Mouse (Mus musculus) lung, adult 2 months (tissue): ENCODE measurements at regions not wholly inside any gene's neighbourhood (a gene's known extent, or its start where the extent isn't known, plus 50 kb on each side); places are given as distances from the start of the nearest gene placed in this dataset.

ENCODE experiments used
- DNase-seq: peaks from one replicate; pipeline ENCODE4 v3.0.0; 2022
- H3K4me1 ChIP-seq: fragments of 200-500 bp; 2 replicates; pipeline ENCODE4 v1.6.1; 2011; ENCODE audit warnings: low read length; ENCODE audit not compliant: control insufficient read depth, insufficient read depth
- H3K4me3 ChIP-seq: fragments of 200-500 bp; replicated peaks from 2 replicates; pipeline ENCODE3; 2011; ENCODE audit warnings: low read depth, mild to moderate bottlenecking, control low read depth, low read length; ENCODE audit errors: extremely low read depth
- CTCF ChIP-seq: fragments of 200-500 bp; IDR thresholded peaks from 2 replicates; pipeline ENCODE4 v1.5.1; 2011; ENCODE audit warnings: mild to moderate bottlenecking, low read length, control low read depth; ENCODE audit not compliant: insufficient read depth
- POLR2A ChIP-seq: fragments of 200-500 bp; IDR thresholded peaks from 2 replicates; pipeline ENCODE4 v1.6.1; 2011; ENCODE audit warnings: low read depth, mild to moderate bottlenecking, control low read depth, low read length, borderline replicate concordance; ENCODE audit errors: extremely low read depth
- WGBS: fragments of 180-500 bp; shearing (Covaris S2); methylation state at CpG from one replicate; pipeline ENCODE4 v1.1.7; 2018; 5-methylcytosine and 5-hydroxymethylcytosine counted together

GRCm38 (mm10) chr9:31971801-31972628 is 58.8 kb upstream of the Barx2 start:
- DNase-seq = peak; percentile 41
- 14% methylated on average over 7 of the region's 7 CpGs for WGBS
- Histone ChIP-seq H3K4me1 (peaks cover 5% of the 10 kb centered on the region), H3K4me3 (no peak overlapping the region)
- TF ChIP-seq POLR2A (no peak), CTCF (peak; percentile 83)

- 65% methylated on average over 6 of the region's 6 CpGs for WGBS
- no peak overlapping the region for H3K4me3 ChIP-seq
- TF ChIP-seq CTCF = no peak
- TF ChIP-seq POLR2A = no peak
Measured at GRCm38 (mm10) chr9:31972629-31972993, 59.3 kb upstream of the Barx2 start.

DNA sequence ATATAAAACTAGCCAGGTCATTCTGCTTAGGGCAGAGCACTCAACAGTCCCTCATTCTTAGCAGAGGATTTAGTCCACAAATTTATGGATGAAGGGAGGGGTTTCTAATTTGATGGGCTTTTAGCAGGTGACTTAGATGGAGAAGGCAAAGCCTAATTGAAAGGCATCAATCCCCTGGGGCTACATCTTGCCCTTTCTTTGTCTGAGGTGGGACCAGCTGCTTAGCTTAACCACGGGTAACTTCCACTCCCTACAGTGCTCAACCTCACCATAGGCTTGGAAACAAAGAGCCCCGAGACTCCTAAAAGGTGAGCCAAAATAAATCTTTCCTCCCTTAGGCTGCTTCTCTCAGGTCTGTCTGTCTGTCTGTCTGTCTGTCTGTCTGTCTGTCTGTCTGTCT is 62.9 kb upstream of the Barx2 start:
- 71% methylated on average over 2 of the region's 2 CpGs for WGBS
- DNase-seq = no peak
- no peak for TF ChIP-seq CTCF
- TF ChIP-seq POLR2A = no peak
- Histone ChIP-seq H3K4me3 (no peak overlapping the region), H3K4me1 (peaks cover 5% of the 10 kb centered on the region)

More at GRCm38 (mm10) chr9:31972629-31972993, 59.3 kb upstream of the Barx2 start:
- no peak for DNase-seq
- peaks cover 5% of the 10 kb centered on the region for H3K4me1 ChIP-seq

DNA sequence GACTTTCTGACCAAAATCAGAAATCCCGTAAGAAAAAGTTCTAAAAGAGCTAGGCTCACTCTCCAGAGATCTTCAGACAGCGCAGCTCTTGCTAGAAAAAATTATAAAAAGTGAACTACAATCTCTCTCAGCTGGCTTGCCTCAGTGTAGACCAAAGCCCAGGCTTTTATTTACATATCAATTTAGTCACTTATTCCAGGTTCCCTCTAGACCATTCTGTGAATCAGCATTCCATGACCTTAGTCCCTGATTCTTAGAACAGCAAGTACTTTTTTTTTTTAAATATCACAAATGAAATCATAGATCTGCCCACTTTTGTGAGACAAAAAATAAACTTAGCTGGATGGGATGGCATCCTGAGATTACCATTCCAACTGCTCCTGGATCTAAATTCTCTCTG is 64.8 kb upstream of the Barx2 start:
- WGBS = 96% methylated on average over 2 of the region's 2 CpGs
- TF ChIP-seq CTCF (no peak), POLR2A (no peak)
- Histone ChIP-seq H3K4me3 (no peak overlapping the region), H3K4me1 (no peaks in the 10 kb centered on the region)
- no peak for DNase-seq

DNA sequence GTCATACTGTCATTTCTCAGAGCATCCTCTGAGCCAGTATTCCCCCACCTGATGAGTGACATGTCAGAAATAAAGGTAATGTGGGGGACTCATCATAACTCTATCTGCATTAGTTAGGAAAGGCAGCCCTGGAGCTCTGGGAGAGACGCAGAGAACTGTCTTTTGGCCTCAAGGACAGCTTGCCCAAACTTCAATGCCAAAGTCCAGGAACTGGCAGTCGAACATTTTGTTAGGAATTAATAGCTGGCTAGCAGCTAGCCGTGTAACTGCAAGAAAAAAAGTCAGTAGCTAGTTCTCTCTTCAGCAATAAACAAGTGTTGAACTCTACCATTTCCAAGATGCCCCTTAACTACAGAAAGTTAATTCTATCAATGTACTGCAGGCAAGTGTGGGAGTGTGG is 65.9 kb upstream of the Barx2 start:
- H3K4me3 ChIP-seq = no peak overlapping the region
- TF ChIP-seq POLR2A = no peak
- TF ChIP-seq CTCF = no peak
- DNase-seq = no peak
- H3K4me1 ChIP-seq = no peaks in the 10 kb centered on the region
- 69% methylated on average over 3 of the region's 3 CpGs for WGBS

GRCm38 (mm10) chr9:31980459-31980858 is 67.2 kb upstream of the Barx2 start:
- H3K4me3 ChIP-seq = no peak overlapping the region
- no peak for DNase-seq
- TF ChIP-seq POLR2A (no peak), CTCF (no peak)
- 97% methylated on average over 5 of the region's 5 CpGs for WGBS
- H3K4me1 ChIP-seq = no peaks in the 10 kb centered on the region

DNA sequence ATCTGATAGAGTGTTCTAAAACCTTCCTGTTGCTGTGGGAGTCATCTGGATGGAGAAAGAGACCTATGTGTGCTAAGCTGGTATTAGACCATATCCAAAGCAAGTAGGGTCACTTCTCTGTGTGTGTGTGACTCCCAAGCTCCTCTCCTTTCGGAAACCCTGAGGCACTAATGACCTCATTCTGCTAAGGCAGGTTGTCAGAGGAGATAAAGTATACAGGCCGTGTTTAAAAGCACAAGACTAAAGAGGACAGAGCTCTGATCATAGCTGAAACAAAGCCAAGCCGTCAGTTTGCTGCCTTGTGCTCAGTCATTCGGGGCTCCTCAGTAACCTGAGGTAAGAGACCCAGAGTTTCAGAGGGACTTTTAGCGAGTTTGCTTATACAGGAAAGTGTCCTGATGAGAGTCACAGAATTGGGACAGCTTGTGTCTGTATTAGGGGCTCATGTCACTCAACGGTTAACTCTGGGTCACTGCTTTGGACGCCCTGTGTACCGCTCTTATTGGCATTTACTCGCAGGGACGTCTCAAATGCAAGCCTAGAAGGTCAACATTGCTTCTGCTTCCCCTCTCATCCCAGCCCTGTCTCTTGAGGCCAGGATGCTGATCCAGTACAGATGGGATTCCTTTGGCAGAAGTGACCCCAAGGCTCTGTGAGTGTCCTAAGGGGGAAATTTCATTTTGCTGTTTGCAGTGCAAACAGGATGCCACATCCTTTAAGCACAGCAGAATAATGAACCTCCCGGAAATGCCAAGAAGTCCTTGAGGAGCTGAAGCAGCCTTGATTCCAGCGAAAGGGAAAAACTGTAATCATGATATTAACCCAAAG is 70.7 kb upstream of the Barx2 start:
- DNase-seq = no peak
- no peaks in the 10 kb centered on the region for H3K4me1 ChIP-seq
- WGBS = 44% methylated on average over 12 of the region's 12 CpGs

GRCm38 (mm10) chr9:31988826-31989225 is 75.6 kb upstream of the Barx2 start:
- DNase-seq = no peak
- no peak for TF ChIP-seq POLR2A
- TF ChIP-seq CTCF = no peak
- WGBS = 78% methylated on average over 7 of the region's 7 CpGs
- H3K4me3 ChIP-seq = no peak overlapping the region
- no peaks in the 10 kb centered on the region for H3K4me1 ChIP-seq

More for the DNA sequence above, 70.7 kb upstream of the Barx2 start:
- H3K4me3 ChIP-seq = no peak overlapping the region
- no peak for TF ChIP-seq POLR2A
- no peak for TF ChIP-seq CTCF

DNA sequence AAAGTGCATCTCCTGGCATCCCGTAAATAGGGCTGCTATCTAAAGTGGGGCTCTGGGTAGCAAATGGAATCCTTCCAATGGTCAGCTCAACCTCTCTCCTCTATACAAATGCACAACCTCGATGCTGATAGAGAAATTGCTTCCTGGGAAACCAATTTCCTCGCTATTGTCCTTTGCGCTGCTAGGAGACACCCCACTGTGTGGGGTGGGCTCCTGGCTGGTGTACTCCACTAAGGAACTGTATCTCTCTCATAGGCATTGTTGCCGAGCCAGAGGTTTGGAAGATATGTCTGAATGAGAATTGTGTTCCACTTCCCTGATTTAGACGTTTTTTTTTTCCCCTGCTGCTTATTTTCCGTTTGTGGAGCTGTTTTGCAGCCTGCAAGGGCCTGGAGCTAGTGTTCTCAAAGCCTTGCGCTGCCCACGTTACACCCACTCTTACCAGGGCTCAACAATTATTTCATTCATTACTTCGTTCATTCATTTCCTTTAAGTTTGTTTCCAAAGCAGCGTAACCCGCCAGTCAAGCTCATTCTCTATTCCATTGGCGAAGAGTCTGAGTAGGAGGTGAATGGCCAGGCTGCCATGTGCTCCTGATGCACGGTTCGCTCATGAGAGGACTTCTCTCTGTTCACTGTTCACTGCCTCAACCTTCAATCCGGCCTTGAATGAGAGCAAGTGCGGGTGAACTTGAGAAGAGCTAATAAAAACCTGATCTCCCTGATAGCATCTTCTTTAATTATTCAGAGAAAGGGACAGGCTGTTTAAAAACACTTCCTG is 76.5 kb upstream of the Barx2 start:
- Histone ChIP-seq H3K4me1 (no peaks in the 10 kb centered on the region), H3K4me3 (no peak overlapping the region)
- no peak for TF ChIP-seq CTCF
- no peak for TF ChIP-seq POLR2A
- no peak for DNase-seq
- 70% methylated on average over 17 of the region's 17 CpGs for WGBS
